Mouse (Mus musculus): ENCODE data around the gene Gpr61.

The Gpr61 gene

DNA sequence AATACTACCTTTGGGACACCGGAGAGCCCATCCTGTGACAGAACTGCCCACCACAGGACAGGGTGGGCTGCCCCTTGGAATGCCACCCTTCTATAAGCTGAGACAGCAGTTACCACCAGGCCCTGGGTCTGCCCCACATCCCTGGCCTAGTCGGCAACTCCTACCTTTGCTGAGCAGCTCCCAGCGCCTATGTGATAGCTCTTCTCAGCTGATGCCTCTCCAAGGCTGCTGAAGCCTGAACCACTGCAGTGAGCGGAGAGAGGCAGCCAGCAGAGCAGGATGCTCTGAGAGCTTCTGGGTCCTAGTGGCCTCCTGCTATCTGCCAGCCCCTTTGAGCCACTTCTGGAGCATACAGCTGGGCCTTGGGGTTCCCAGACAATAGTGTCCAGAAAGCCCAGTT is at the start of gene Gpr61:
TSS of gene Gpr61 (minus strand) at position 227 of the 400 bp plus-strand sequence.
- DNase-seq: no peak

- no peak for DNase-seq
Observed at GRCm38 (mm10) chr3:108204470-108204869, 49.8 kb upstream of the Gpr61 start.

GRCm38 (mm10) chr3:108203621-108204325 is 49.1 kb upstream of the Gpr61 start:
- DNase-seq: peak; percentile 92 to 94

DNA sequence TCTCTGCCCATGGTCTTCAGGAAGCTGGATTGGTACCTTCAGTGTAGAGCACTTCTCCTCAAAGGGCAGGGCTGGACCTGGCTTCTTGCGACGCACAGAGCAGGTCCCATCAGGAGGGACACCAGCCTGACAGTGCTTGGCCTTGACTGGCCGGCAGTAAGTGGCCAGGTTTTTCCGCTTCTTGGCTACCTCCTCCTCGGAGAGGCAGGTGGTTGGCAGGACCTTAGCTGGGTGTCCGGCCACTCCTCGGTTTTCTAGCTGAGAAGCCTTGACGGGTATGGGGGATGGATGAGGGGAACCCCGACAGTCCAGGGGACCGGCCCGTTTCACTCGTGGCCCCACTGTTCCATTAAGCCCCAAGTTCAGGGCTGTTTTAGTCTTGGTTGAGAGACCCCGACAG is 48.5 kb upstream of the Gpr61 start:
- DNase-seq: peak; percentile 47 to 49

GRCm38 (mm10) chr3:108202506-108202905 is 47.8 kb upstream of the Gpr61 start:
- no peak for DNase-seq

- DNase-seq: peak; percentile 91 to 93
Observed at GRCm38 (mm10) chr3:108200329-108201323, 45.9 kb upstream of the Gpr61 start, which contains the start of gene Cyb561d1. TSS of gene Cyb561d1 (minus strand) at chr3:108201212.

DNA sequence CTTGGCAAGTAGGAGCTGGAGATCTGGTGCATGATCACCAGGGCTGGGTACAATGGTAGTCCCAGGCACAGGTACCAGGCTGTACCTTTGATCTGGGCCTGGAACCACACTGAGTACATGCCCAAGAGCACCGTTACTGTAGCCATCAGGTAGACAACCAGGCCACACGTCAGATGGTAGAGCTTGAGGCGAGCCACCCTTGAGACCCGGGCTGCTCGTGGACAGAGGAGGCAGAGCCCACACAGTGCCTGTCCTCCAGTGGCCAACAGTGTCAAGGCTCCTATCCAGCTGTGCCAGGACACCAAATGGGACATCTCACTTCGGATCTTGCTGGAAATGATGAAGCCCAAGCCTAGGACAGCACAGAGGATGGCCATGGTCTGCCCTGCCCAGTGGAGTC is 44.5 kb upstream of the Gpr61 start:
- no peak for DNase-seq

DNA sequence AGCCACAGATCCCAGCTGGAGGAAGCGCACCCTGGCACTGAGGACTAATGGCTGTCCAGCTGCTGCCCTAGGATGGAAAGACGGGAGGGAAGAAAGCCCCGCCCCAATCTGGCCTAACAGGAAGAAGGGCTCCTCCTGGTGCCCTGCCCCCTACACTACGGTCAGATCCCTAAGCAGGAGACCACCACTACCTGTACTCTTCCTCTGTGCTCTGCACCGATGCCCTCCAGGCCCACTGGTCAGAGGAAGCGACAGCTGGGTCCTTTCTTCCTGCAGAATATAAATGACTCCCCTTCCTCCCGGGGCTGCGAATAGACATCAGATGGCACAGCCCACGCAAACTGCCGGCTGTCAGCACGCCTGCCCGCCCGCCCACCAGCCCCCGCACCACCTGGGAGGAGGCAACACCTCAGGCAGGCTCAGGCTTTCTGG is 42.4 kb upstream of the Gpr61 start:
- peak; percentile 87 to 88 for DNase-seq

GRCm38 (mm10) chr3:108195941-108196590 is 41.4 kb upstream of the Gpr61 start:
- peak; percentile 71 to 72 for DNase-seq

DNA sequence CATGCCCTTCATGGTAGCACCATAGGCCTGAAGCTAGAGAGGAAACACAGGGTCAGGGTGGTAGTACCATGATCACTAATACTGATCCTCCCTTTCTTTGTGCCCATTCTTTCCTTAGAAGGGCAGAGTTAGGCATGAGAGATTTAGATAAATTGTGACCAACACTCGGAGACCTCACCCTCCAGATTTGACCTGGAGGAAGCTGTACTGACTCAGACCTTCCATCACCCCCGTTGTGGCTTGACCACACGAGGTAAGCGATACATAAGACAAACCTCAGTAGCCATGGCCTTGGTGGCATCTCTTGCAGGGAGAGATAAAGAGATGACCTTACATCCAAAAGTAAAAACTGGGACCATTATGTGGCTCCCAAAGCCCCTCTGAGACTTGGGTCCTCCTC is 40.6 kb upstream of the Gpr61 start:
- no peak for DNase-seq

- no peak for DNase-seq
Observed at GRCm38 (mm10) chr3:108193686-108194085, 39.0 kb upstream of the Gpr61 start.

- DNase-seq: no peak
Observed at GRCm38 (mm10) chr3:108189897-108190296, 35.2 kb upstream of the Gpr61 start.

- DNase-seq: no peak
Observed at GRCm38 (mm10) chr3:108188716-108189490, 34.2 kb upstream of the Gpr61 start.

DNA sequence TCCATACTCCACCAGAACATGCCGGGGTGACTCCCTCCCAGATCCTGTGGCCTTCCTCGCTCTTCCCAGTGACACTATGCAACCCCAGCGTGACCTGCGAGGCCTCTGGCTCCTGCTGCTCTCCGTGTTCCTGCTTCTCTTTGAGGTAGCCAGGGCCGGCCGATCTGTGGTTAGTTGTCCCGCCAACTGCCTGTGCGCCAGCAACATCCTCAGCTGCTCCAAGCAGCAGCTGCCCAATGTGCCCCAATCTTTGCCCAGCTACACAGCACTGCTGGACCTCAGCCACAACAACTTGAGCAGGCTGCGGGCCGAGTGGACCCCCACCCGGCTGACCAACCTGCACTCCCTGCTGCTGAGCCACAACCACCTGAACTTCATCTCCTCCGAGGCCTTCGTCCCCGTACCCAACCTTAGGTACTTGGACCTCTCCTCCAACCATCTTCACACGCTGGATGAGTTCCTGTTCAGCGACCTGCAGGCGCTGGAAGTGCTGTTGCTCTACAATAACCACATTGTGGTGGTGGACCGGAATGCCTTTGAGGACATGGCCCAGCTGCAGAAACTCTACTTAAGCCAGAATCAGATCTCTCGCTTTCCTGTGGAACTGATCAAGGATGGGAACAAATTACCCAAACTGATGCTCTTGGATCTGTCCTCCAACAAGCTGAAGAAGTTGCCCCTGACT is 32.6 kb upstream of the Gpr61 start:
- DNase-seq: peak; percentile 57 to 58

GRCm38 (mm10) chr3:108186098-108187047 is 31.7 kb upstream of the Gpr61 start, which contains the start of gene Amigo1:
TSS of gene Amigo1 (plus strand) at chr3:108186335.
- peak; percentile 73 to 78 for DNase-seq

DNA sequence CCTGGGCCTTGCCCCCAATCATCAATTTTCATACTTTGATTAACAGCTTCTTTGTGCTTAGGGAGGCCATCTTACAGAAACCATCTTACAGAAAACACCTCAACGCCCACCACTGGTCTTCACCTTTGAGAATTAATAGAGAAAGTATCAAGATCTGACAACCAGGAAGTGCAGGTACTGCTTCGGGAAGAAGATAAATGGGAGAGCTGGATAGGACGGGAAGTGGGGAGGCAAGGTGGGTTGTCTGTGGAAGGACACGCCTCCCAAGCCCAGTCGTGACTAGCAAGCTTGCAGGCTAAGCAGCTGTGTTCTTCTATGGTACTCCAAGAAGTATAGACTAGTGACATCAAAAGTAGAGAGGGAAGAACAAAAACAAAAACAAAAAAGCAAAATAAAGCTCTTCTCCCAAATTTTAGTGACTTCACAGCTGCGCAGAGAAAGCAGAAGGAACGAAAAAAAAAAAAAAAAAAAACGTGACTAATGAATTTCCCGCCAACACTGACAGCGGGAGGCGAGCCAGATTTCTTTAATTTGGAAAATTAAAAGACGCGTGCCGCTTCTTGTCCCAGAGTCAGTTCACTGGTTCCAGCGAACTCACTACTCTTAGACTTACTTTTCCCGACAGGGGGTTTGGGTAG is 30.9 kb upstream of the Gpr61 start:
- DNase-seq: peak in 1 of 2 experiments; percentile 13

GRCm38 (mm10) chr3:108184742-108185141 is 30.1 kb upstream of the Gpr61 start:
- no peak for DNase-seq

GRCm38 (mm10) chr3:108180514-108180913 is 25.8 kb upstream of the Gpr61 start:
- no peak for DNase-seq

Data from cerebellum, postnatal 10 days (tissue).